Mouse (Mus musculus): ENCODE data around the gene Atxn7l3. TPM values are rescaled to one million over a fixed set of nuclear protein-coding genes. Genes with fewer than 3 reads are reported as not detected.

Gene Atxn7l3
- polyA plus RNA-seq, 1 experiment from 2014 or later: 9.6 TPM

DNA sequence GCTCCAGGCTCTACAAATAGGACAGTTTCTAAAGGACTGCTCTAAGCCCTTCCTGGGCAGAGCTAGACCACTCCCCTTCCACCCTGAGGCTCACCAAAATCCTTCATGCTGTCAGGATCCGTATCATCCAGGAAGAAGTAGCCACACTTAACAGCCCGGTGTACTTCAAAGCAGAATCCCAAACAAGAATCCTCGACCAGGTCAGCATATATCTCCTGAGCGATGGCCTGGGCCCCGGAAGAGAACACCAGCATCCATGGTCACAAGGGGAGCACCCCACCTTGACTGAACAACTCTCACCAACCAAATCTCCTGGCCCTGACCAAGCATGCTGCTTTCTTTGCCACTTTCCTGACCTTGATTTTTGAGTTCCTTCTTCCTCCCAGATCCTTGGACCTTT, 2.0 kb downstream of the Atxn7l3 start:
- no peak overlapping the region for H3K4me3 ChIP-seq (ENCODE audit: low read depth, low read length)
- H3K9me3 ChIP-seq (ENCODE audit: low read length): no peaks in the 10 kb centered on the region
- peaks cover 6% of the 10 kb centered on the region; the same call in 1 of the 2 replicates for H3K4me1 ChIP-seq (ENCODE audit: insufficient read depth, low read depth, low read length)
- no peak overlapping the region for H3K4me2 ChIP-seq (replicated peaks; ENCODE audit: low read depth, low read length)
- WGBS: 58% methylated on average over 5 of the region's 5 CpGs
- TF ChIP-seq EP300 (IDR thresholded peaks at IDR 0.05) (no peak), CTCF (IDR thresholded peaks at IDR 0.05) (no peak)
- DNase-seq (ENCODE audit: low spot score) (no peak), ATAC-seq (no peak)
- H3K27ac ChIP-seq (ENCODE audit: low read length): no peak overlapping the region
- H3K36me3 ChIP-seq (ENCODE audit: insufficient read depth, low read length): peaks cover 26% of the 10 kb centered on the region
- H3K9ac ChIP-seq (replicated peaks; ENCODE audit: low read depth): no peak overlapping the region
- H3K27me3 ChIP-seq (replicated peaks; ENCODE audit: insufficient read depth, low read length): no peaks in the 10 kb centered on the region

DNA sequence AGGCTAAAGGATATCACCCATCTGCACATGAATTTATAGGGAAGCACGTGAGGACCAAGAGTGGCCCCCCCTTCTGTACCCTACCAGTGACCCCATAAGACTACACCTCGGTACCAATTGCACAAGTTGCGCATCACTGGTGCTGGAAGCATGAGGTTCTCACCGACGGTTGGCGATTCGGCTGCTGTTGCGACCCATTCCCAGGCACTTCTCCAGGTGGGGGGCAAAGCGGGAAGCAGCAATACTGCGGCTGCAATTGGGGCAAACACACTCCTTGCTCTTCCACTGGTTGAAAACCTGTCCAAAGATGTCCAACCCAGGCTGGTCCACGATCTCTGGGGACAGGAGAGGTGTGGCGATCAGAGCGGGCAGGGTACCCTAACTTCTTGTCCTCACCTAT, 2.5 kb downstream of the Atxn7l3 start:
- no peaks in the 10 kb centered on the region for H3K27me3 ChIP-seq (replicated peaks; ENCODE audit: insufficient read depth, low read length)
- WGBS: 94% methylated on average over 13 of the region's 13 CpGs
- no peak overlapping the region for H3K4me3 ChIP-seq (ENCODE audit: low read depth, low read length)
- no peak overlapping the region for H3K9ac ChIP-seq (replicated peaks; ENCODE audit: low read depth)
- H3K4me1 ChIP-seq (ENCODE audit: insufficient read depth, low read depth, low read length): peaks cover 6% of the 10 kb centered on the region; the same call in 1 of the 2 replicates
- no peaks in the 10 kb centered on the region for H3K9me3 ChIP-seq (ENCODE audit: low read length)
- H3K27ac ChIP-seq (ENCODE audit: low read length): no peak overlapping the region
- no peak for ATAC-seq
- no peak overlapping the region for H3K4me2 ChIP-seq (replicated peaks; ENCODE audit: low read depth, low read length)
- DNase-seq (ENCODE audit: low spot score): no peak
- no peak for TF ChIP-seq EP300 (IDR thresholded peaks at IDR 0.05)
- no peak for TF ChIP-seq CTCF (IDR thresholded peaks at IDR 0.05)
- H3K36me3 ChIP-seq (ENCODE audit: insufficient read depth, low read length): peaks cover 26% of the 10 kb centered on the region

DNA sequence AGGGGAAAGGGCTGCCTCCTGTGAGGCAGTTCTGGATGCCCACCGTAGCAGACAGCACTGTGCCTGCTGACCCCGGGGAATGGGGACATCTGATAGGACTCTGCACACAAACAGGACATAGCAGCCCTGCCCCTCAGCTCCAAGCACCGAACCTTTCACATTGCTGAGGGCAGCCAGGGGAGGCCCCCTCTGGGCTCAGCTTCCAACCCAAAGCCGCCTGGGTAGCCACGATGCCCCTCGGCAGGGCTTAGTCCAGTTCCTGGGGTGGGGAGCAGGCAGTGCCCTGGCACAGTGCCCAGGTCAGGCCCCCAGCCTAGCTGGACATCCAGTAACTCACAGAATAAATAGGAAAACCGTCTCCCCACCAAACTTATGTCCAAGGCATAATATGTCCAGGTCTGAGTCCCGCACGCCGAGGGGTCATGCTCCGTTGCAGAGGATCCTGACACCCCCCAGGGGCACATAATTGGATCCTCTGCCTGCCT, 5.3 kb downstream of the Atxn7l3 start:
- no peak overlapping the region for H3K27ac ChIP-seq (ENCODE audit: low read length)
- TF ChIP-seq CTCF (IDR thresholded peaks at IDR 0.05) (no peak), EP300 (IDR thresholded peaks at IDR 0.05) (no peak)
- DNase-seq (ENCODE audit: low spot score): no peak
- no peak overlapping the region for H3K9ac ChIP-seq (replicated peaks; ENCODE audit: low read depth)
- H3K9me3 ChIP-seq (ENCODE audit: low read length): no peaks in the 10 kb centered on the region
- ATAC-seq: no peak
- peaks cover 39% of the 10 kb centered on the region for H3K36me3 ChIP-seq (ENCODE audit: insufficient read depth, low read length)
- WGBS: 78% methylated on average over 11 of the region's 11 CpGs
- H3K4me1 ChIP-seq (ENCODE audit: insufficient read depth, low read depth, low read length): peaks cover 8% of the 10 kb centered on the region; the same call in 1 of the 2 replicates
- no peak overlapping the region for H3K4me2 ChIP-seq (replicated peaks; ENCODE audit: low read depth, low read length)
- no peak overlapping the region for H3K4me3 ChIP-seq (ENCODE audit: low read depth, low read length)
- H3K27me3 ChIP-seq (replicated peaks; ENCODE audit: insufficient read depth, low read length): no peaks in the 10 kb centered on the region

DNA sequence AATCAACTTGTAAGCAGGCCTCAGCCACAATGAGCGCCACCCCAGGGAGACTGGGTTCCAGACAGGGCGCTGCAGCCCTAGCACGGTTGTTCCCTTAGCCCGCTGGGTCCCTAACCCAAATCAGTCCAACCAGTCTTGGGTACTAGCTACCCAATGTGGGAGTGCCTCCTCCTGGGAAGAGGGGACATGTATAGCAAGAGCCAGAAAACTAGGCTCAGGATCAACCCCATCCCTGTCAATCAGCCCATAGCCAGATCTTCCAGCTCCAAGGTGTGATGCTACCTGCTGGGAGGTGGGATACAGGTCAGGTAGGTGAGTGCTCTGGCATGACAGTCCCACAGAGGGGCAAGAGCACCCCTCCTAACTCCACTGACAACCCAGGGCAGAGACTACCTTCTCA, 6.3 kb downstream of the Atxn7l3 start:
- TF ChIP-seq EP300 (IDR thresholded peaks at IDR 0.05) (no peak), CTCF (IDR thresholded peaks at IDR 0.05) (no peak)
- no peak overlapping the region for H3K4me2 ChIP-seq (replicated peaks; ENCODE audit: low read depth, low read length)
- 88% methylated on average over 4 of the region's 4 CpGs for WGBS
- DNase-seq (ENCODE audit: low spot score) (no peak), ATAC-seq (no peak)
- peaks cover 12% of the 10 kb centered on the region; the same call in 1 of the 2 replicates for H3K4me1 ChIP-seq (ENCODE audit: insufficient read depth, low read depth, low read length)
- H3K9ac ChIP-seq (replicated peaks; ENCODE audit: low read depth): no peak overlapping the region
- H3K9me3 ChIP-seq (ENCODE audit: low read length): no peaks in the 10 kb centered on the region
- no peak overlapping the region for H3K27ac ChIP-seq (ENCODE audit: low read length)
- H3K27me3 ChIP-seq (replicated peaks; ENCODE audit: insufficient read depth, low read length): no peaks in the 10 kb centered on the region
- peaks cover 39% of the 10 kb centered on the region for H3K36me3 ChIP-seq (ENCODE audit: insufficient read depth, low read length)
- no peak overlapping the region for H3K4me3 ChIP-seq (ENCODE audit: low read depth, low read length)

DNA sequence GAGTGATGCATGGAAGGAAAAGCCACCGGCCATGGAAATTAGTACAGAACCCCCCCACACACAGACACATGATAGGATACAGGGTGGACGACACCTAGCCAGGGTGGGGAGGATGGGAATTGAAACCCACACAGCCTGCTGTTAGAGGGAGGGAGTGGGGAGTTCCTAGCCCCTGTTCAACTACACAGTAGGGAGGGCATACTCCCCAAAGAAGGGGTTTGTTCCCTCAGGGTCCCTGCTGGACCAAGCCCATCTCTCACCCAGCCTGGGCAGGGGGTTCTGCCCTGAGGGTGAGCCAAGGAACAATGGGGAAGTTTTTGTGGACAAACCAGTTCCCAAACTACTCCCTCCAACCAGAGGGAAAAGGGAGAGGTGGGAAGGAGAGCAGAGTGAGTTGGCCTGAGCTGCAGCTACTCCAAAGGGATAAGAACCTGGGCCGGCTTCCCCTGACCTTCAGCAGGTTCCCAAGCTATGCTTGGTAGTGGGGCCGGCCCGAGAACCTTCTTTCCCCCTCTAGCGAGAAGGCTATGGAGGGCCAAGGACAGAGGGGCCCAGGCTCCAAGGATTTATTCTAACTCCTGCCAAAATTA, 6.8 kb downstream of the Atxn7l3 start:
- no peak overlapping the region for H3K9ac ChIP-seq (replicated peaks; ENCODE audit: low read depth)
- ATAC-seq (no peak), DNase-seq (ENCODE audit: low spot score) (no peak)
- H3K27ac ChIP-seq (ENCODE audit: low read length): no peak overlapping the region
- H3K4me2 ChIP-seq (replicated peaks; ENCODE audit: low read depth, low read length): no peak overlapping the region
- H3K4me1 ChIP-seq (ENCODE audit: insufficient read depth, low read depth, low read length): peaks cover 7% of the 10 kb centered on the region; the same call in 1 of the 2 replicates
- H3K36me3 ChIP-seq (ENCODE audit: insufficient read depth, low read length): peaks cover 39% of the 10 kb centered on the region
- no peaks in the 10 kb centered on the region for H3K9me3 ChIP-seq (ENCODE audit: low read length)
- TF ChIP-seq EP300 (IDR thresholded peaks at IDR 0.05) (no peak), CTCF (IDR thresholded peaks at IDR 0.05) (no peak)
- no peaks in the 10 kb centered on the region for H3K27me3 ChIP-seq (replicated peaks; ENCODE audit: insufficient read depth, low read length)
- WGBS: 52% methylated on average over 6 of the region's 6 CpGs
- no peak overlapping the region for H3K4me3 ChIP-seq (ENCODE audit: low read depth, low read length)

DNA sequence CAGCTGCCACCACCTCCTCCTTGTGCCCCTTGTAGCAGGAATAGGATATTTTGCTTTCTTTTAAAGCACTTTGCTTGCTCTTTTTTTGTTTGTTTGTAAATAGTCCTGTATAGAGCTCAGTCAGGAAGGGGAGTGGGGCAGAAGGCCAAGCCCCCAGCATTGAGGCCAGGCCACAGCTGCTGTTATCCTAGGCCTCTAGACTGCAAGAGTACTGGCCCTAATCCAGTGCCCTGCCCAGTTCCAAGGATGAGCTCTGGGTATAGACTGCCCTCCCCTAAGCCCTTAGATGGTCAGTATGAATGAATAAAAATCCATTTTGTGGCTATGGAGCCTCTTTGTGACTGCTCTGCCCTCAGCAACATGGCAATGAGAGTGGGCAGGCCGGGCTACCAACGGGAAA, 7.5 kb downstream of the Atxn7l3 start:
- TF ChIP-seq CTCF (IDR thresholded peaks at IDR 0.05) (no peak), EP300 (IDR thresholded peaks at IDR 0.05) (no peak)
- ATAC-seq (no peak), DNase-seq (ENCODE audit: low spot score) (no peak)
- H3K27ac ChIP-seq (ENCODE audit: low read length): no peak overlapping the region
- no peaks in the 10 kb centered on the region for H3K9me3 ChIP-seq (ENCODE audit: low read length)
- no peaks in the 10 kb centered on the region for H3K27me3 ChIP-seq (replicated peaks; ENCODE audit: insufficient read depth, low read length)
- H3K36me3 ChIP-seq (ENCODE audit: insufficient read depth, low read length): peaks cover 39% of the 10 kb centered on the region
- WGBS: 77% methylated on average over 2 of the region's 2 CpGs
- H3K4me3 ChIP-seq (ENCODE audit: low read depth, low read length): no peak overlapping the region
- H3K4me2 ChIP-seq (replicated peaks; ENCODE audit: low read depth, low read length): no peak overlapping the region
- H3K4me1 ChIP-seq (ENCODE audit: insufficient read depth, low read depth, low read length): peaks cover 7% of the 10 kb centered on the region; the same call in 1 of the 2 replicates
- no peak overlapping the region for H3K9ac ChIP-seq (replicated peaks; ENCODE audit: low read depth)
